18 mouse cellular contexts compared by ENCODE assay signal in the genomic region with DNA sequence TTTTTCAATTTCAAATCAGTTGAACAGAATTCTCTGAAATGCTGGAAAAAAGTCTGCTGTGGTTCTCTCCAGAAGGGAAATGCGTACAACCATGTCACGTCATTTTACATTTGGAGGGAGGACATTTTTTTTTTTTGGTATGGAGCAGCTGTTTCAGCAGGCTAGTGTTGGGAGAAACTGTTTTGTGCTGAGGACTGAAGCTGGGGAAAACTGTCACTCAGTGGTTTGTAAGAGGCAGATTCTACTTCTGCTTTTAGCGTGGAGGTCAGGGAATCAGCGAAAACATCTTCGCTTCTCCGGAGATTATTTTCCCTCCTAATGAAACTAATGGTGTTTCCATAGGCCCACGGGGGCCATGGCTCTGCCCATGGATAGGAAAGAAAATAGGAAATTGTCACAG.
DNase-seq lines count a peak whose midpoint lies in the region; ATAC-seq and TF ChIP-seq lines count a peak whose summit lies in the region.
"Had no signal": no experiment of that assay in that cellular context is flagged by ENCODE, and none has a peak within 500 bp of the region (broad histone marks: within the 10 kb centered on the region; RNA-seq: fewer than 3 reads in every experiment).

No protein-coding gene starts in this region.

- no peak overlapping the region for H3K4me2 ChIP-seq in kidney, postnatal 0 days (ENCODE audit: low read length)
- H3K4me2 ChIP-seq in midbrain, embryonic 15.5 days, result no peak overlapping the region
- no peak overlapping the region for H3K4me2 ChIP-seq in midbrain, postnatal 0 days (ENCODE audit: low read depth, low read length, poor library complexity, severe bottlenecking)
- H3K4me2 ChIP-seq: embryonic facial prominence, embryonic 15.5 days; forebrain, embryonic 15.5 days had no signal

- TF ChIP-seq CTCF in kidney, postnatal 0 days (IDR thresholded peaks at IDR 0.05; ENCODE audit: low read depth), result no peak
- TF ChIP-seq CTCF in midbrain, postnatal 0 days (IDR thresholded peaks at IDR 0.05), result no peak

- peak; percentile 36 for DNase-seq in kidney, postnatal 0 days (ENCODE audit: low spot score)
- no peak for DNase-seq in kidney, adult 8-10 months
- DNase-seq in midbrain, postnatal 0 days (ENCODE audit: low spot score), result no peak
- DNase-seq in liver, result no peak
- no peak for DNase-seq in urinary bladder, postnatal 25 days (ENCODE audit: low spot score)
- DNase-seq: adrenal gland, postnatal 14 days; cerebellum, adult 9-10 months; gastrocnemius, postnatal 36 days; kidney, postnatal 4 days; lung, postnatal 10 days; thymus, postnatal 14 days had no signal

- no peak for ATAC-seq in kidney, postnatal 0 days (replicated peaks; ENCODE audit: low FRiP score, low read depth)
- ATAC-seq in midbrain, embryonic 15.5 days (replicated peaks), result no peak
- ATAC-seq in midbrain, postnatal 0 days (ENCODE audit: low FRiP score), result no peak
- ATAC-seq in megakaryocyte progenitor cell, adult 5-6 weeks (replicated peaks; ENCODE audit: poor library complexity), result peak; percentile 57
- ATAC-seq: forebrain, embryonic 15.5 days; hindbrain, postnatal 0 days; intestine, embryonic 16.5 days had no signal

- H3K36me3 ChIP-seq in kidney, postnatal 0 days (ENCODE audit: insufficient read depth, low read length), result no peaks in the 10 kb centered on the region
- H3K36me3 ChIP-seq in midbrain, embryonic 15.5 days (replicated peaks), result no peaks in the 10 kb centered on the region
- no peaks in the 10 kb centered on the region for H3K36me3 ChIP-seq in midbrain, postnatal 0 days (ENCODE audit: insufficient read depth, low read length)
- H3K36me3 ChIP-seq: embryonic facial prominence, embryonic 15.5 days; forebrain, embryonic 15.5 days; limb, embryonic 10.5 days had no signal

- no peaks in the 10 kb centered on the region for H3K27me3 ChIP-seq in kidney, postnatal 0 days (ENCODE audit: insufficient read depth, low read length)
- no peaks in the 10 kb centered on the region for H3K27me3 ChIP-seq in midbrain, embryonic 15.5 days (replicated peaks)
- H3K27me3 ChIP-seq in midbrain, postnatal 0 days (ENCODE audit: insufficient read depth, low read length), result no peaks in the 10 kb centered on the region
- H3K27me3 ChIP-seq: embryonic facial prominence, embryonic 15.5 days; forebrain, embryonic 15.5 days had no signal

- H3K27ac ChIP-seq in kidney, postnatal 0 days, result no peak overlapping the region
- H3K27ac ChIP-seq in midbrain, embryonic 15.5 days, result 0 out of 2 replicates have a peak overlapping the region, but pooled peaks have one; percentile 20
- no peak overlapping the region for H3K27ac ChIP-seq in midbrain, postnatal 0 days (ENCODE audit: low read depth, low read length)
- H3K27ac ChIP-seq: embryonic facial prominence, embryonic 15.5 days; forebrain, embryonic 15.5 days; hindbrain, postnatal 0 days; limb, embryonic 10.5 days had no signal

- H3K9ac ChIP-seq in kidney, postnatal 0 days (ENCODE audit: low read depth, low read length), result no peak overlapping the region
- H3K9ac ChIP-seq in midbrain, embryonic 15.5 days, result no peak overlapping the region
- no peak overlapping the region for H3K9ac ChIP-seq in midbrain, postnatal 0 days (replicated peaks; ENCODE audit: low read length, poor library complexity, severe bottlenecking)
- H3K9ac ChIP-seq: embryonic facial prominence, embryonic 15.5 days; forebrain, embryonic 15.5 days had no signal

- no peaks in the 10 kb centered on the region for H3K9me3 ChIP-seq in kidney, postnatal 0 days (replicated peaks; ENCODE audit: low read length)
- H3K9me3 ChIP-seq in midbrain, embryonic 15.5 days, result no peaks in the 10 kb centered on the region
- no peaks in the 10 kb centered on the region for H3K9me3 ChIP-seq in midbrain, postnatal 0 days (ENCODE audit: low read length)
- H3K9me3 ChIP-seq: embryonic facial prominence, embryonic 15.5 days; forebrain, embryonic 15.5 days; limb, embryonic 10.5 days had no signal

- no peaks in the 10 kb centered on the region for H3K4me1 ChIP-seq in kidney, postnatal 0 days (replicated peaks; ENCODE audit: insufficient read depth, low read length)
- H3K4me1 ChIP-seq in midbrain, embryonic 15.5 days, result peaks cover 23% of the 10 kb centered on the region; the same call in 1 of the 2 replicates
- H3K4me1 ChIP-seq in midbrain, postnatal 0 days (ENCODE audit: insufficient read depth, low read length), result peaks cover 3% of the 10 kb centered on the region; the same call in 1 of the 2 replicates
- H3K4me1 ChIP-seq: embryonic facial prominence, embryonic 15.5 days; limb, embryonic 10.5 days had no signal

- 75% methylated on average over 7 of the region's 7 CpGs for WGBS in kidney, postnatal 0 days
- 79% methylated on average over 7 of the region's 7 CpGs for WGBS in midbrain, embryonic 15.5 days
- WGBS in midbrain, postnatal 0 days, result 77% methylated on average over 7 of the region's 7 CpGs

- H3K4me3 ChIP-seq in kidney, postnatal 0 days (replicated peaks; ENCODE audit: low read depth, low read length), result no peak overlapping the region
- H3K4me3 ChIP-seq in midbrain, embryonic 15.5 days, result no peak overlapping the region
- no peak overlapping the region for H3K4me3 ChIP-seq in midbrain, postnatal 0 days (ENCODE audit: low read depth, low read length)
- H3K4me3 ChIP-seq: embryonic facial prominence, embryonic 15.5 days; forebrain, embryonic 15.5 days; limb, embryonic 10.5 days had no signal
